Mouse (Mus musculus) intestine, embryonic 16.5 days (tissue): Measurements from ENCODE around the gene Tnfrsf1a. TPM values are rescaled to one million over a fixed set of nuclear protein-coding genes. Genes with fewer than 3 reads are reported as not detected.
A peak's percentile ranks its signal among the peaks of the same experiment; 100 is the strongest.

ENCODE experiments used
- ATAC-seq: fragments of 200-750 bp; cut with Nextera tagmentation; 2 replicates; pipeline ENCODE4 v1.8.0; 2017; ENCODE audit warnings: moderate TSS enrichment, moderate library complexity
- H3K27ac ChIP-seq: fragments of 300-500 bp; sonication (generic); 2 replicates; pipeline ENCODE4 v1.5.1; 2014; ENCODE audit warnings: mild to moderate bottlenecking, low read length
- H3K27me3 ChIP-seq: fragments of 300-500 bp; sonication (generic); replicated peaks from 2 replicates; pipeline ENCODE4 v1.6.1; 2014; ENCODE audit warnings: low read length, control low read depth, mixed read lengths; ENCODE audit not compliant: control insufficient read depth, insufficient read depth
- H3K36me3 ChIP-seq: fragments of 300-500 bp; sonication (generic); 2 replicates; pipeline ENCODE4 v1.6.1; 2014; ENCODE audit warnings: low read length, control low read depth; ENCODE audit not compliant: control insufficient read depth, insufficient read depth
- H3K4me1 ChIP-seq: fragments of 300-500 bp; sonication (generic); 2 replicates; pipeline ENCODE4 v1.6.1; 2014; ENCODE audit warnings: low read length, control low read depth, mixed read lengths; ENCODE audit not compliant: control insufficient read depth, insufficient read depth
- H3K4me2 ChIP-seq: fragments of 300-500 bp; sonication (generic); 2 replicates; pipeline ENCODE4 v1.6.1; 2014; ENCODE audit warnings: low read depth, low read length, control low read depth
- H3K4me3 ChIP-seq: fragments of 300-500 bp; sonication (generic); 2 replicates; pipeline ENCODE4 v1.5.1; 2014; ENCODE audit warnings: mild to moderate bottlenecking, low read length
- H3K9ac ChIP-seq: fragments of 300-500 bp; sonication (generic); 2 replicates; pipeline ENCODE4 v1.6.1; 2014; ENCODE audit warnings: low read depth, low read length
- H3K9me3 ChIP-seq: fragments of 300-500 bp; sonication (generic); 2 replicates; pipeline ENCODE4 v1.6.1; 2016; ENCODE audit warnings: low read length, control low read depth; ENCODE audit not compliant: control insufficient read depth
- WGBS: fragments of 180-500 bp; shearing (Covaris S2); extraction: QIAGEN DNeasy Blood & Tissue Kit; methylation state at CpG from one replicate; pipeline ENCODE4 v1.1.7; 2014; 5-methylcytosine and 5-hydroxymethylcytosine counted together
- polyA plus RNA-seq: library from polyadenylated mRNA; unstranded; fragments of >200 nt; fragmentation: Nextera tagmentation; extraction: Ambion mirVana; gene quantifications from 2 replicates; pipeline ENCODE4 v1.2.1, GENCODE M21; 2015

Tnfrsf1a gene
- polyA plus RNA-seq, 1 experiment from 2014 or later, result 90.0 TPM

- Histone ChIP-seq H3K27me3 (no peaks in the 10 kb centered on the region), H3K4me2 (peak overlapping the region; percentile 94), H3K27ac (peak overlapping the region; percentile 31; the same call in 1 of the 2 replicates), H3K9me3 (no peaks in the 10 kb centered on the region), H3K4me3 (peak overlapping the region; percentile 68), H3K4me1 (peaks cover 66% of the 10 kb centered on the region), H3K9ac (peak overlapping the region; percentile 93), H3K36me3 (no peaks in the 10 kb centered on the region)
- no peak for ATAC-seq
- WGBS, result 72% methylated on average over 2 of the region's 2 CpGs
Observed at GRCm38 (mm10) chr6:125350995-125351324, 1.8 kb downstream of the Tnfrsf1a start.

- Histone ChIP-seq H3K27ac (peak overlapping the region; percentile 40; the same call in 1 of the 2 replicates), H3K9ac (no peak overlapping the region), H3K4me2 (peak overlapping the region; percentile 94), H3K27me3 (no peaks in the 10 kb centered on the region), H3K4me3 (peak overlapping the region; percentile 68), H3K4me1 (peaks cover 68% of the 10 kb centered on the region), H3K36me3 (no peaks in the 10 kb centered on the region), H3K9me3 (no peaks in the 10 kb centered on the region)
- WGBS, result 49% methylated on average over 8 of the region's 8 CpGs
- no peak; the same call in 1 of the 2 replicates for ATAC-seq
Observed at GRCm38 (mm10) chr6:125351368-125352045, 2.3 kb downstream of the Tnfrsf1a start.

GRCm38 (mm10) chr6:125352046-125352384, 2.9 kb downstream of the Tnfrsf1a start:
- H3K4me1 ChIP-seq, result peaks cover 68% of the 10 kb centered on the region
- peak overlapping the region; percentile 94; the same call in 1 of the 2 replicates for H3K4me2 ChIP-seq
- H3K9me3 ChIP-seq, result no peaks in the 10 kb centered on the region
- no peak for ATAC-seq
- no peaks in the 10 kb centered on the region for H3K36me3 ChIP-seq
- H3K27ac ChIP-seq, result no peak overlapping the region
- H3K27me3 ChIP-seq, result no peaks in the 10 kb centered on the region
- no peak overlapping the region for H3K4me3 ChIP-seq
- 48% methylated on average over 5 of the region's 5 CpGs for WGBS
- H3K9ac ChIP-seq, result no peak overlapping the region

- Histone ChIP-seq H3K27me3 (no peaks in the 10 kb centered on the region), H3K36me3 (0 out of 2 replicates have a peak, but pooled peaks cover 5% of the 10 kb centered on the region), H3K4me2 (peak overlapping the region; percentile 2; the same call in 1 of the 2 replicates), H3K4me3 (no peak overlapping the region), H3K9me3 (no peaks in the 10 kb centered on the region), H3K27ac (no peak overlapping the region), H3K9ac (peak overlapping the region; percentile 2; the same call in 1 of the 2 replicates), H3K4me1 (peaks cover 68% of the 10 kb centered on the region)
- 68% methylated on average over 4 of the region's 4 CpGs for WGBS
- ATAC-seq, result no peak
Observed at GRCm38 (mm10) chr6:125352811-125353210, 3.6 kb downstream of the Tnfrsf1a start.

- Histone ChIP-seq H3K9me3 (no peaks in the 10 kb centered on the region), H3K36me3 (peaks cover 6% of the 10 kb centered on the region; the same call in 1 of the 2 replicates), H3K9ac (peak overlapping the region; percentile 2; the same call in 1 of the 2 replicates), H3K27ac (no peak overlapping the region), H3K4me2 (peak overlapping the region; percentile 2; the same call in 1 of the 2 replicates), H3K4me1 (peaks cover 68% of the 10 kb centered on the region), H3K27me3 (no peaks in the 10 kb centered on the region), H3K4me3 (no peak overlapping the region)
- WGBS, result 74% methylated on average over 11 of the region's 11 CpGs
- ATAC-seq, result no peak
Observed at GRCm38 (mm10) chr6:125353221-125353620, 4.1 kb downstream of the Tnfrsf1a start.

GRCm38 (mm10) chr6:125353655-125354054, 4.5 kb downstream of the Tnfrsf1a start:
- 0 out of 2 replicates have a peak overlapping the region, but pooled peaks have one; percentile 35 for H3K9ac ChIP-seq
- peaks cover 65% of the 10 kb centered on the region for H3K4me1 ChIP-seq
- H3K36me3 ChIP-seq, result peaks cover 10% of the 10 kb centered on the region
- no peaks in the 10 kb centered on the region for H3K27me3 ChIP-seq
- WGBS, result 79% methylated on average over 4 of the region's 4 CpGs
- peak overlapping the region; percentile 64 for H3K27ac ChIP-seq
- ATAC-seq, result no peak
- peak overlapping the region; percentile 36; the same call in 1 of the 2 replicates for H3K4me2 ChIP-seq
- H3K4me3 ChIP-seq, result no peak overlapping the region
- H3K9me3 ChIP-seq, result no peaks in the 10 kb centered on the region

DNA sequence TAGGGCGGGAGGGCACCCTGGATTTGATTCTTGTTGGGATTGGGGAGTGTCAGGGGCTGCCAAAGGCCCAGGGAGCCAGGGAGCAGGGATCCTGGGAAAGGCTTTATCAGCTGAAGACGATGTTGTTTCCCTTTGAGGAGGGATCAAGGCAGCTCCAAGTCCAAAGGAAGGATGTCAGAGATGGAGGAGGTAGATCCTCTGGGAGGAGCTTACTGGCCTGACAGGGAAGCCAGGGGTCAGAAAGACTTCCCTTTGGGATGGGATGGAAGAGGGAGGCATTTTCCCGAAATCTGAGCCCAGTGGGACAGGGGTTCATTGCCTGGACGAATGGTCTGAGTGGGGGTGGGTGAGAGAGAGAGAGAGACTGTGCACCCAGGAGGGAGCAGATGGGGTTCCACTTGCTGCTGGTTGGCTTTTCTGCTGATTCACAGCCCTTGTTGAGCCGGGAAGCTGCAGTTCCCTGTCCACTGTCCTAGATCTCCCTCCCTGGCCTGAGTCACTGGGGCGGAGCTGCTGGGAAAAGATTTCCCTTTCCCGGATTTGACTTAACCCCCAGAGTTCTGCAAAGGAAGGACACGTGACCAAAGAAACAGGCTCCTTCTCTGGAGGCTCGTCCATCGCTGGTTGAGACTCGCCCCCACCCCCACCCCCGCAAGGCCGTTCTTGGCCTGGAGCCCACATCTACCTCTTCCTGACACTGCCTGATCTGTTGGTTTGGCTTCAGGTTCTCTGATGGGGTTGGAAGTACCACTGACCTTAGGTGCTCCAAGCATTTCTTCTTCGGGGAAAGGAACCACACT, 5.4 kb downstream of the Tnfrsf1a start:
- Histone ChIP-seq H3K4me3 (peak overlapping the region; percentile 13; the same call in 1 of the 2 replicates), H3K27me3 (no peaks in the 10 kb centered on the region), H3K9ac (peak overlapping the region; percentile 41), H3K4me2 (peak overlapping the region; percentile 36), H3K4me1 (peaks cover 59% of the 10 kb centered on the region), H3K36me3 (peaks cover 17% of the 10 kb centered on the region), H3K27ac (peak overlapping the region; percentile 64), H3K9me3 (no peaks in the 10 kb centered on the region)
- 11% methylated on average over 14 of the region's 14 CpGs for WGBS
- ATAC-seq, result peak; percentile 45

- Histone ChIP-seq H3K36me3 (peaks cover 17% of the 10 kb centered on the region), H3K9me3 (no peaks in the 10 kb centered on the region), H3K4me2 (peak overlapping the region; percentile 36), H3K27me3 (no peaks in the 10 kb centered on the region), H3K9ac (peak overlapping the region; percentile 25), H3K27ac (peak overlapping the region; percentile 64), H3K4me3 (0 out of 2 replicates have a peak overlapping the region, but pooled peaks have one; percentile 13), H3K4me1 (peaks cover 59% of the 10 kb centered on the region)
- ATAC-seq, result no peak
- WGBS, result 15% methylated on average over 10 of the region's 10 CpGs
Observed at GRCm38 (mm10) chr6:125355197-125355741, 6.1 kb downstream of the Tnfrsf1a start.

- H3K9ac ChIP-seq, result no peak overlapping the region
- H3K27ac ChIP-seq, result no peak overlapping the region
- 30% methylated on average over 8 of the region's 8 CpGs for WGBS
- H3K9me3 ChIP-seq, result no peaks in the 10 kb centered on the region
- no peaks in the 10 kb centered on the region for H3K27me3 ChIP-seq
- H3K4me1 ChIP-seq, result peaks cover 51% of the 10 kb centered on the region
- H3K36me3 ChIP-seq, result peaks cover 20% of the 10 kb centered on the region
- no peak overlapping the region for H3K4me3 ChIP-seq
- no peak overlapping the region for H3K4me2 ChIP-seq
- ATAC-seq, result no peak
Observed at GRCm38 (mm10) chr6:125356264-125356663, 7.1 kb downstream of the Tnfrsf1a start.
